14 mouse cellular contexts compared by ENCODE assay signal in genomic region chr13:40901263-40901662, GRCm38 (mm10). TPM values are rescaled to one million over a fixed set of nuclear protein-coding genes. Genes with fewer than 3 reads are reported as not detected.
A peak's percentile ranks its signal among the peaks of the same experiment; 100 is the strongest.
DNase-seq lines count a peak whose midpoint lies in the region; ATAC-seq and TF ChIP-seq lines count a peak whose summit lies in the region.
"Had no signal": no experiment of that assay in that cellular context is flagged by ENCODE, and none has a peak within 500 bp of the region (broad histone marks: within the 10 kb centered on the region; RNA-seq: fewer than 3 reads in every experiment).

No protein-coding gene starts in this region.

- TF ChIP-seq CTCF in embryonic fibroblast, embryonic 13.5 days (IDR thresholded peaks at IDR 0.05; ENCODE audit: borderline replicate concordance, insufficient read depth, low read length) = no peak

- no peaks in the 10 kb centered on the region for H3K27me3 ChIP-seq in kidney, embryonic 14.5 days (ENCODE audit: control insufficient read depth, insufficient read depth, low read length)
- H3K27me3 ChIP-seq: neural tube, embryonic 15.5 days had no signal

- no peak overlapping the region for H3K27ac ChIP-seq in kidney, embryonic 14.5 days (ENCODE audit: low read depth, low read length)
- H3K27ac ChIP-seq in embryonic fibroblast, embryonic 13.5 days (ENCODE audit: insufficient read depth, low read length) = 0 out of 2 replicates have a peak overlapping the region, but pooled peaks have one; percentile 77
- H3K27ac ChIP-seq: hindbrain, postnatal 0 days; limb, embryonic 10.5 days; liver, embryonic 14.5 days; neural tube, embryonic 15.5 days had no signal

- no peak for TF ChIP-seq POLR2A in embryonic fibroblast, embryonic 13.5 days (IDR thresholded peaks at IDR 0.05; ENCODE audit: low read depth, low read length)

- 0 out of 2 replicates have a peak, but pooled peaks cover 3% of the 10 kb centered on the region for H3K4me1 ChIP-seq in kidney, embryonic 14.5 days (ENCODE audit: control insufficient read depth, insufficient read depth, low read length)
- peaks cover 17% of the 10 kb centered on the region for H3K4me1 ChIP-seq in embryonic fibroblast, embryonic 13.5 days (ENCODE audit: control insufficient read depth, insufficient read depth, low read length)
- H3K4me1 ChIP-seq: neural tube, embryonic 15.5 days had no signal

- H3K9me3 ChIP-seq in kidney, embryonic 14.5 days (ENCODE audit: control insufficient read depth, low read length) = no peaks in the 10 kb centered on the region
- H3K9me3 ChIP-seq: limb, embryonic 10.5 days; neural tube, embryonic 15.5 days had no signal

- H3K9ac ChIP-seq in kidney, embryonic 14.5 days (ENCODE audit: low read depth, low read length) = no peak overlapping the region
- H3K9ac ChIP-seq: liver, embryonic 14.5 days; neural tube, embryonic 15.5 days had no signal

- H3K4me2 ChIP-seq in kidney, embryonic 14.5 days (replicated peaks; ENCODE audit: low read depth, low read length) = no peak overlapping the region
- H3K4me2 ChIP-seq: neural tube, embryonic 15.5 days had no signal

- no peak for ATAC-seq in kidney, embryonic 14.5 days (ENCODE audit: low FRiP score, low TSS enrichment)
- no peak for ATAC-seq in erythroblast, adult 5-6 weeks (replicated peaks; ENCODE audit: low FRiP score, poor library complexity, severe bottlenecking)
- ATAC-seq: hindbrain, postnatal 0 days had no signal

- H3K36me3 ChIP-seq in kidney, embryonic 14.5 days (ENCODE audit: control insufficient read depth, insufficient read depth, low read length) = no peaks in the 10 kb centered on the region
- H3K36me3 ChIP-seq: limb, embryonic 10.5 days; neural tube, embryonic 15.5 days had no signal

- WGBS in kidney, embryonic 14.5 days = 86% methylated on average over 5 of the region's 5 CpGs

- DNase-seq in kidney, adult 18-20 months = peak; percentile 59
- peak; percentile 72 for DNase-seq in NIH3T3 (ENCODE audit: low read depth)
- DNase-seq in kidney, postnatal 36 days = peak; percentile 74
- DNase-seq in Muller cell, postnatal 12 days (ENCODE audit: inconsistent ontology term) = no peak
- DNase-seq: cerebellum, adult 9-10 months; right cerebral cortex, adult 18-20 months; thymus, postnatal 4 days had no signal

- H3K4me3 ChIP-seq in kidney, embryonic 14.5 days (ENCODE audit: low read length) = no peak overlapping the region
- no peak overlapping the region for H3K4me3 ChIP-seq in embryonic fibroblast, embryonic 13.5 days (ENCODE audit: insufficient read depth, low read length)
- H3K4me3 ChIP-seq: limb, embryonic 10.5 days; neural tube, embryonic 15.5 days had no signal

RNA-seq across cellular contexts. Expression of gene Gcnt2, which starts 41.7 kb away (rescaled TPM):
- 3.4 and 6.9 TPM in 2 replicates for polyA plus RNA-seq in kidney, embryonic 14.5 days (2014; fragmentation: Nextera tagmentation; extraction: Ambion mirVana)
- polyA plus RNA-seq in embryonic fibroblast, embryonic 13.5 days (2011; ENCODE audit: insufficient read length, low read depth, missing spikeins) = 12.5 and 12.8 TPM in 2 replicates
- 8.6 and 9.4 TPM in 2 replicates for total RNA-seq in erythroblast, adult 5-6 weeks (2015; ENCODE audit: low replicate concordance)
- total RNA-seq in erythroblast, adult 5-6 weeks (2017; ENCODE audit: low replicate concordance) = 2.2 and 5.7 TPM in 2 replicates
